Mouse (Mus musculus): ENCODE data around the gene Nfix. TPM values are rescaled to one million over a fixed set of nuclear protein-coding genes. Genes with fewer than 3 reads are reported as not detected.

Nfix gene
- polyA plus RNA-seq, 1 experiment, result 1.2 TPM

- peak overlapping the region; percentile 88 for H3K4me3 ChIP-seq (ENCODE audit: low read depth, low read length)
- peaks cover 16% of the 10 kb centered on the region for H3K36me3 ChIP-seq (ENCODE audit: control insufficient read depth, insufficient read depth, low read length, poor library complexity, severe bottlenecking)
- H3K9ac ChIP-seq (ENCODE audit: low read depth, poor library complexity, severe bottlenecking), result peak overlapping the region; percentile 94
- H3K4me1 ChIP-seq (ENCODE audit: control insufficient read depth, insufficient read depth, low read length), result no peaks in the 10 kb centered on the region
- no peaks in the 10 kb centered on the region for H3K9me3 ChIP-seq (replicated peaks; ENCODE audit: control insufficient read depth, insufficient read depth, low read length, poor library complexity, severe bottlenecking)
- H3K27ac ChIP-seq (ENCODE audit: insufficient read depth, low read length), result peak overlapping the region; percentile 99
- TF ChIP-seq EP300 (IDR thresholded peaks at IDR 0.05; ENCODE audit: insufficient read depth, low read depth, low read length) (no peak), CTCF (IDR thresholded peaks at IDR 0.05; ENCODE audit: low read depth, low read length) (no peak), POLR2A (IDR thresholded peaks at IDR 0.05; ENCODE audit: insufficient read depth, low read length) (no peak)
- H3K27me3 ChIP-seq (ENCODE audit: control insufficient read depth, insufficient read depth, low read length, poor library complexity, severe bottlenecking), result no peaks in the 10 kb centered on the region
Observed at GRCm38 (mm10) chr8:84661961-84662571, 138.1 kb downstream of the Nfix start.

- Histone ChIP-seq H3K4me3 (ENCODE audit: low read depth, low read length) (peak overlapping the region; percentile 88), H3K27me3 (ENCODE audit: control insufficient read depth, insufficient read depth, low read length, poor library complexity, severe bottlenecking) (no peaks in the 10 kb centered on the region), H3K9ac (ENCODE audit: low read depth, poor library complexity, severe bottlenecking) (peak overlapping the region; percentile 94), H3K9me3 (replicated peaks; ENCODE audit: control insufficient read depth, insufficient read depth, low read length, poor library complexity, severe bottlenecking) (no peaks in the 10 kb centered on the region), H3K36me3 (ENCODE audit: control insufficient read depth, insufficient read depth, low read length, poor library complexity, severe bottlenecking) (peaks cover 16% of the 10 kb centered on the region), H3K4me1 (ENCODE audit: control insufficient read depth, insufficient read depth, low read length) (no peaks in the 10 kb centered on the region), H3K27ac (ENCODE audit: insufficient read depth, low read length) (peak overlapping the region; percentile 99)
- TF ChIP-seq POLR2A (IDR thresholded peaks at IDR 0.05; ENCODE audit: insufficient read depth, low read length) (no peak), EP300 (IDR thresholded peaks at IDR 0.05; ENCODE audit: insufficient read depth, low read depth, low read length) (peak; percentile 49; the same call in 1 of the 2 replicates), CTCF (IDR thresholded peaks at IDR 0.05; ENCODE audit: low read depth, low read length) (no peak)
Observed at GRCm38 (mm10) chr8:84661458-84661871, 138.7 kb downstream of the Nfix start.

- H3K27ac ChIP-seq (ENCODE audit: insufficient read depth, low read length), result peak overlapping the region; percentile 99
- peak overlapping the region; percentile 94 for H3K9ac ChIP-seq (ENCODE audit: low read depth, poor library complexity, severe bottlenecking)
- H3K4me3 ChIP-seq (ENCODE audit: low read depth, low read length), result peak overlapping the region; percentile 88
- H3K27me3 ChIP-seq (ENCODE audit: control insufficient read depth, insufficient read depth, low read length, poor library complexity, severe bottlenecking), result no peaks in the 10 kb centered on the region
- H3K36me3 ChIP-seq (ENCODE audit: control insufficient read depth, insufficient read depth, low read length, poor library complexity, severe bottlenecking), result peaks cover 16% of the 10 kb centered on the region
- no peaks in the 10 kb centered on the region for H3K4me1 ChIP-seq (ENCODE audit: control insufficient read depth, insufficient read depth, low read length)
- no peak for TF ChIP-seq POLR2A (IDR thresholded peaks at IDR 0.05; ENCODE audit: insufficient read depth, low read length)
- peak; percentile 82; the same call in 1 of the 2 replicates for TF ChIP-seq EP300 (IDR thresholded peaks at IDR 0.05; ENCODE audit: insufficient read depth, low read depth, low read length)
- H3K9me3 ChIP-seq (replicated peaks; ENCODE audit: control insufficient read depth, insufficient read depth, low read length, poor library complexity, severe bottlenecking), result no peaks in the 10 kb centered on the region
Observed at GRCm38 (mm10) chr8:84660819-84661457, 139.2 kb downstream of the Nfix start.

GRCm38 (mm10) chr8:84659936-84660818 lies 140.0 kb downstream of the Nfix start:
- H3K9ac ChIP-seq (ENCODE audit: low read depth, poor library complexity, severe bottlenecking), result peak overlapping the region; percentile 94
- no peaks in the 10 kb centered on the region for H3K4me1 ChIP-seq (ENCODE audit: control insufficient read depth, insufficient read depth, low read length)
- peaks cover 19% of the 10 kb centered on the region for H3K36me3 ChIP-seq (ENCODE audit: control insufficient read depth, insufficient read depth, low read length, poor library complexity, severe bottlenecking)
- H3K9me3 ChIP-seq (replicated peaks; ENCODE audit: control insufficient read depth, insufficient read depth, low read length, poor library complexity, severe bottlenecking), result no peaks in the 10 kb centered on the region
- H3K4me3 ChIP-seq (ENCODE audit: low read depth, low read length), result peak overlapping the region; percentile 88
- TF ChIP-seq POLR2A (IDR thresholded peaks at IDR 0.05; ENCODE audit: insufficient read depth, low read length) (peak; percentile 48), CTCF (IDR thresholded peaks at IDR 0.05; ENCODE audit: low read depth, low read length) (no peak), EP300 (IDR thresholded peaks at IDR 0.05; ENCODE audit: insufficient read depth, low read depth, low read length) (no peak)
- H3K27ac ChIP-seq (ENCODE audit: insufficient read depth, low read length), result peak overlapping the region; percentile 99
- no peaks in the 10 kb centered on the region for H3K27me3 ChIP-seq (ENCODE audit: control insufficient read depth, insufficient read depth, low read length, poor library complexity, severe bottlenecking)

GRCm38 (mm10) chr8:84658951-84659350 lies 141.2 kb downstream of the Nfix start:
- peak overlapping the region; percentile 99 for H3K27ac ChIP-seq (ENCODE audit: insufficient read depth, low read length)
- no peaks in the 10 kb centered on the region for H3K9me3 ChIP-seq (replicated peaks; ENCODE audit: control insufficient read depth, insufficient read depth, low read length, poor library complexity, severe bottlenecking)
- no peak for TF ChIP-seq EP300 (IDR thresholded peaks at IDR 0.05; ENCODE audit: insufficient read depth, low read depth, low read length)
- no peak for TF ChIP-seq CTCF (IDR thresholded peaks at IDR 0.05; ENCODE audit: low read depth, low read length)
- H3K27me3 ChIP-seq (ENCODE audit: control insufficient read depth, insufficient read depth, low read length, poor library complexity, severe bottlenecking), result no peaks in the 10 kb centered on the region
- H3K36me3 ChIP-seq (ENCODE audit: control insufficient read depth, insufficient read depth, low read length, poor library complexity, severe bottlenecking), result peaks cover 28% of the 10 kb centered on the region
- H3K4me1 ChIP-seq (ENCODE audit: control insufficient read depth, insufficient read depth, low read length), result no peaks in the 10 kb centered on the region
- peak overlapping the region; percentile 94; the same call in 1 of the 2 replicates for H3K9ac ChIP-seq (ENCODE audit: low read depth, poor library complexity, severe bottlenecking)
- H3K4me3 ChIP-seq (ENCODE audit: low read depth, low read length), result no peak overlapping the region

Data from ES-Bruce4 (cell line).